Mouse (Mus musculus): Measurements from ENCODE around the gene Vps53. TPM values are rescaled to one million over a fixed set of nuclear protein-coding genes. Genes with fewer than 3 reads are reported as not detected.
A peak's percentile ranks its signal among the peaks of the same experiment; 100 is the strongest.
"Not testable (repeated sequence)": the region's sequence is repeated elsewhere in the genome, so short reads cannot be mapped to it uniquely, and the experiment has no call there.

Vps53 gene
- polyA plus RNA-seq, 1 experiment = 40.1 TPM

DNA sequence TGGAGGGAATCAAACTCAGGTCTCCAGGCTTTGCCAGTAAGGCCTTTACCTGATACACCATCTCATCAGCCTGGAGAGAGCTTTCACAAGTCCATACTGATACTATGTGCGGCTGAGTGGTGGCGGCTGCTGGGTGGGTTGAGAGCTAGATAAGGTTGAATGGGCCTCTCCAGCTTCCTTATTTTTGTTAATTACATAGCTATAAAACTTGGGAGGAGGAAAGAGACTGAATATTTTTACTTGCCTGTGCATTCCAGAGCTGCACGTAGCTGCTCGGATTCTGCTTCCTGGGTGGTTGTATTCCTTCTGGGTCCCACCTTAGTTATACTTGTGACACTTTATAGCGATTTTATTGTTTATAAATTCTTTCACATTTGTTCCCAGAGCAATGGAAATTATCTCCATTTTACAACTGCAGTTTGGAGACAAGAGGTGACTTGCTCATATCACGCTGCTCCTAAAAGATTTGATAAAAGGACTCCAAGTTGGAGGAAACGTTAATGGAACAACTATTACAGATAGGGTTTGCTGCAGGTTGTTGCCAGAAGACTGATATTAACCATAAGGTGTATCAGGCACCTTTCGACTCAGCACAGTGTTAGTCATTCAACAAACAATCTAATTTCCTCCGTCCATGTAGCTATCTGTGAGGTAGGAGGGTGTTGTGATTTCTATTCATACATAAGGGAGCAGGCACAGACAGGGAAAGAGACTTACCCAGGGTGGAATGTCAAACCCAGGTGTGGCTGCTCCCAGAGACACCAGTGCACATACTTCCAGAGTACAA, 168.4 kb downstream of the Vps53 start:
- Histone ChIP-seq H3K4me1 (ENCODE audit: control insufficient read depth, insufficient read depth, low read length) (no peaks in the 10 kb centered on the region), H3K4me3 (ENCODE audit: insufficient read depth, low read length) (no peak overlapping the region), H3K27ac (ENCODE audit: insufficient read depth, low read length) (no peak overlapping the region)
- no peak for TF ChIP-seq CTCF (IDR thresholded peaks at IDR 0.05; ENCODE audit: borderline replicate concordance, insufficient read depth, low read length)
- TF ChIP-seq POLR2A (IDR thresholded peaks at IDR 0.05; ENCODE audit: low read depth, low read length) = no peak

DNA sequence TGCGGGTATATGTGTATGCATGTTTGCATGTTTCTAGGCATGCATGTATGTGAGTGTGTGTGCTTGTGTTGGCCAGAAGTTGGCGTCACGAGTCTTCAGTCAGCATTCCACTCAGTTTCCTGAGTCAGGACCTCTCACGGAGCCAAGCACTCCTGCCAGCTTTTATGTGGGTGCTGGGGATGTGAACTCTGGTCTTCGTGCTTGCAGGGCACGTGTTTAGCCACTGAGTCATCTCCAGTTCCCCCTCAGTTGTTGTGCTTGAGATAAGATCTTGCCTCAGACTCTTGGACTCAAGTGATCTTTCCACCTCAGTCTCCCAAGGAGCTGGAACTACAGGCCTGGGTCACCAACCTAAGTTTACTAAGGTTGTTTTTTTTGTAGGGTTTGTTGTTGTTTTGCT, 170.3 kb downstream of the Vps53 start:
- Histone ChIP-seq H3K27ac (ENCODE audit: insufficient read depth, low read length) (no peak overlapping the region), H3K4me1 (ENCODE audit: control insufficient read depth, insufficient read depth, low read length) (no peaks in the 10 kb centered on the region), H3K4me3 (ENCODE audit: insufficient read depth, low read length) (no peak overlapping the region)
- TF ChIP-seq CTCF (IDR thresholded peaks at IDR 0.05; ENCODE audit: borderline replicate concordance, insufficient read depth, low read length) = no peak
- no peak for TF ChIP-seq POLR2A (IDR thresholded peaks at IDR 0.05; ENCODE audit: low read depth, low read length)

DNA sequence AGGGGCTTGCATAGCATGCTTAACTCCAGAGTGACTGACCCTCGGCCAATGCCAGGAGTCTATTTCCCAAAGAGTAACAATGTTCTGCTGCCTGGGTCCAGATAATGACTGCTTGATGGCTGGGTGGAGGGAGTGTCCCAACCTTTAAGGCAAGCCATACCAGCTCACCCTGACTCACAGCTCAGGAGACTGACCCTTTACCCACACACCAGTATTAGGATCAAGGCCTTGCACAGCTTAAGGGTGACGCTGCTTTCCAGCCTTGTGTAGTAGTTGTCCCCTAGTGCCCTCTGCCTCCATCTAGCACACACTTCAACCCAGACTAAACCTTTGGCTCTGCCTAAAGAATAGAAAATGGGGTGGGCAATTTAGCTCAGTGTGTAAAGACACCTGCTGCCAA, 171.3 kb downstream of the Vps53 start:
- H3K4me3 ChIP-seq (ENCODE audit: insufficient read depth, low read length) = no peak overlapping the region

DNA sequence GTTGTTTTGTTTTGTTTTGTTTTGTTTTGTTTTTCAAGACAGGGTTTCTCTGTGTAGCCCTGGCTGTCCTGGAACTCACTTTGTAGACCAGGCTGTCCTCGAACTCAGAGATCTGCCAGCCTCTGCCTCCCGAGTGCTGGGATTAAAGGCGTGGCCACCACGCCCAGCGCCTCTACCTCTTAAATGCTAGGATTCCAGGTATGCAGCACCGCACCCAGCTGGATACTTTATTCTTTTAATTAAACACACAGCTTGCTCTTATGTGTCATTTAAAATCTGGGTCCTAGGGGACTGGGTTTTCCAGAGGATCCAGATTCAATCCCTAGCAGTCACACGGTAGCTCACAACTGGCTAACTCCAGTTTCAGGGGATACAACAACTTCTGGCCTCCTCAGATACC, 175.2 kb downstream of the Vps53 start:
- not testable (repeated sequence) for H3K27ac ChIP-seq (ENCODE audit: insufficient read depth, low read length); H3K4me3 ChIP-seq (ENCODE audit: insufficient read depth, low read length); H3K4me1 ChIP-seq (ENCODE audit: control insufficient read depth, insufficient read depth, low read length)

More for the DNA sequence above, 171.3 kb downstream of the Vps53 start:
- TF ChIP-seq POLR2A (IDR thresholded peaks at IDR 0.05; ENCODE audit: low read depth, low read length) (no peak), CTCF (IDR thresholded peaks at IDR 0.05; ENCODE audit: borderline replicate concordance, insufficient read depth, low read length) (no peak)
- no peaks in the 10 kb centered on the region for H3K4me1 ChIP-seq (ENCODE audit: control insufficient read depth, insufficient read depth, low read length)
- H3K27ac ChIP-seq (ENCODE audit: insufficient read depth, low read length) = no peak overlapping the region

DNA sequence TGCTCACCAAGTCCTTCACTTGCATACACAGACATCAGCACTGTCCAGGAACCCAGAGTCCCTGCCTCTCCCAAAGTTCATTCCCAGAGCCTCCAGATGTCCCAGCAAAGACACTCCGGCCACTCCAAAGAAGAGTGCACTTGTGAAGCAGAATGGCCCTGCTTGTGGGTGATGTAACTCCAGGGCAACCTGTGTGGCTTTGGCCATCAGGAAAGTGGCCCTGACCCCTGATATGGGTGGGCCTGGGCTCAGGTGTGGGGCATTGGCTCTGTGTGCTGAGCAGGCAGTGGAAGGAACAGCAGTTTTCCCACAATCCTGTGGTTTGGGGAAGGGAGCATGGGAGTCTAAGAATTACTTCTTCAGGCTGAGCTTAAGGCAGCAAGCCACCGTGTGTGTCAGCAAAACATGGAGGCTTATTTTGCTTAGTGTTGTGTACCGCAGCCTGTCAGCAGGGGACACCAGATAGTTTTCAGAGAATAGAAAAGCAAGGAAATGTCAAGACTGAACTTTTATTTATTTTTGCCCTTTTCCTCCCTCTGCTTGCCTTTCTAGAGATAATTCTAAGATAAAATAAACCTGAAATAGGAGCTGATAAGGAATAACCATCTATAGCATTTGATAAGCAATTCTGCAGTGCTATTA, 178.1 kb downstream of the Vps53 start:
- no peak overlapping the region for H3K27ac ChIP-seq (ENCODE audit: insufficient read depth, low read length)
- no peaks in the 10 kb centered on the region for H3K4me1 ChIP-seq (ENCODE audit: control insufficient read depth, insufficient read depth, low read length)
- TF ChIP-seq POLR2A (IDR thresholded peaks at IDR 0.05; ENCODE audit: low read depth, low read length) (no peak), CTCF (IDR thresholded peaks at IDR 0.05; ENCODE audit: borderline replicate concordance, insufficient read depth, low read length) (no peak)
- H3K4me3 ChIP-seq (ENCODE audit: insufficient read depth, low read length) = no peak overlapping the region

DNA sequence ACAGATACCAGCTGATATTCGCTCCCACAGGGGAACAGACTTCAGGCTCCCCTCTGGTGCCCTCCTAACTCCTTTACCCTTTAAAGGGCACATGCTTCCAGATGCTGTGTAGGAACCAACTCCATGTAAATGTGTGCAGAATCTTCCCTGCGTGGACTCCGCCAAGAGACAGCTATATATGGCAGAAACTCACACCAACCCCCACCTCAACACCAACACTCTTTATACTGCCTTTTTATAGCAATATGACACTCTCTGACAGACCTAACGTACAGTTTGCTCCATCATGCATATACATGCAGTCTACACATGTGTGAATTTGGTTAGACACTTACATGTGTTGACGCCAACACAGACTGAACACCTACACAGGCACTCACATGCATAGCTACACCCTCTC, 178.7 kb downstream of the Vps53 start:
- Histone ChIP-seq H3K4me3 (ENCODE audit: insufficient read depth, low read length) (no peak overlapping the region), H3K4me1 (ENCODE audit: control insufficient read depth, insufficient read depth, low read length) (no peaks in the 10 kb centered on the region), H3K27ac (ENCODE audit: insufficient read depth, low read length) (no peak overlapping the region)
- no peak for TF ChIP-seq CTCF (IDR thresholded peaks at IDR 0.05; ENCODE audit: borderline replicate concordance, insufficient read depth, low read length)
- no peak for TF ChIP-seq POLR2A (IDR thresholded peaks at IDR 0.05; ENCODE audit: low read depth, low read length)

DNA sequence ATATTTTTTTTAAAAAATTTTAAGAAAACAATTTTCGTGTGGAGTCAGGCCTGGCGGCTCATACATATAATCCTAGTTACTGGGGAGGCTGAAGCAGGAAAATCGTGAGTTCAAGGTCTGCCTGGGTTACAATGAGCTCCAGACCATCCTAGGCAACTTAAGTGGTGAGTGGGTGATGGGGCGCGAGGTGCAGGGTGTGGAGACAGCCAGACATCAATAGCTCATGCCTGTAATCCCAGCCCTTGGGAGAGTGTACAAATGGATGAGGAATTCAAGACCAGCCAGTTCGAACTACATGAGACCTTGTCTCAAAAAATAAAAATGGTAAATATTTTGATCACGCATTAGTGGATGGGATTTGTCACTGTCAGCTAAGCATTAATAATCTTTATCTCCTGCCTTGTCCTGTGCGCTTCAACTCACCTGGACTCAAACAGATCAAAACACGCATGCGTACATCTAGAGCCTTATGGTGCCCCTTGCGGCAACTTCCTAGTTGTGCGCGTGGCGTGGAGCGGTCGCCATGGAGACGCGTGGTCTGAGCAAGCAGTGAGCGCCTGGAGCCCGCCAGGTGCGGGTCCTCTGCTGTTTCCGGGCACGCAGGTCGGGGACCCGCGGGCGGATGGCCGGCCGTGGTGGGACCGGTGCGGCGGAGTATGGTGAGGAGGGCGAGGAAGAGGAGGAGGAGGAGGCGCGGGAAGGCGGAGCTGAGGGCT, 179.8 kb downstream of the Vps53 start, which contains the start of gene 1700016K19Rik:
1700016K19Rik (plus strand) TSS at position 473 of the 716 bp plus-strand sequence.
- Histone ChIP-seq H3K4me1 (ENCODE audit: control insufficient read depth, insufficient read depth, low read length) (no peaks in the 10 kb centered on the region), H3K27ac (ENCODE audit: insufficient read depth, low read length) (no peak within 1 kb of the TSS), H3K4me3 (ENCODE audit: insufficient read depth, low read length) (peak within 1 kb of the TSS; percentile 42)
- peak; percentile 73; the same call in 1 of the 2 replicates for TF ChIP-seq CTCF (IDR thresholded peaks at IDR 0.05; ENCODE audit: borderline replicate concordance, insufficient read depth, low read length)
- TF ChIP-seq POLR2A (IDR thresholded peaks at IDR 0.05; ENCODE audit: low read depth, low read length) = no peak

Other genes with a start within 250 kb of the Vps53 start
- 0.47 and 0.82 TPM in 2 replicates for gene Rph3al, start 241.2 kb downstream of the Vps53 start, polyA plus RNA-seq (2011; ENCODE audit: insufficient read length, low read depth, missing spikeins)
- gene 1700016K19Rik, start 179.7 kb downstream of the Vps53 start, polyA plus RNA-seq (2011; ENCODE audit: insufficient read length, low read depth, missing spikeins) = not detected in 2 replicates
- gene Rflnb, start 151.9 kb downstream of the Vps53 start, polyA plus RNA-seq (2011; ENCODE audit: insufficient read length, low read depth, missing spikeins) = 67.5 and 82.6 TPM in 2 replicates
- 17.5 and 20.8 TPM in 2 replicates for gene Fam57a, start within 50 bp of the Vps53 start, polyA plus RNA-seq (2011; ENCODE audit: insufficient read length, low read depth, missing spikeins)
- gene Dbil5, start 38.0 kb upstream of the Vps53 start, polyA plus RNA-seq (2011; ENCODE audit: insufficient read length, low read depth, missing spikeins) = not detected in 2 replicates
- 11.3 and 14.7 TPM in 2 replicates for gene Gemin4, start 38.0 kb upstream of the Vps53 start, polyA plus RNA-seq (2011; ENCODE audit: insufficient read length, low read depth, missing spikeins)
- 6.1 and 8.6 TPM in 2 replicates for gene Mrm3, start 64.1 kb upstream of the Vps53 start, polyA plus RNA-seq (2011; ENCODE audit: insufficient read length, low read depth, missing spikeins)
- gene Glod4, start 64.1 kb upstream of the Vps53 start, polyA plus RNA-seq (2011; ENCODE audit: insufficient read length, low read depth, missing spikeins) = 73.5 and 84.4 TPM in 2 replicates
- gene Nxn, start 219.5 kb upstream of the Vps53 start, polyA plus RNA-seq (2011; ENCODE audit: insufficient read length, low read depth, missing spikeins) = 135 and 156 TPM in 2 replicates
- 28.2 and 35.5 TPM in 2 replicates for gene Timm22, start 227.3 kb upstream of the Vps53 start, polyA plus RNA-seq (2011; ENCODE audit: insufficient read length, low read depth, missing spikeins)